Mouse (Mus musculus) telencephalon, adult 2 months (tissue): ENCODE measurements at regions not wholly inside any gene's neighbourhood (a gene's known extent, or its start where the extent isn't known, plus 50 kb on each side); places are given as distances from the start of the nearest gene placed in this dataset.

ENCODE experiments used
- DNase-seq: peaks from one replicate; pipeline ENCODE4 v3.0.0-alpha.2; 2011; ENCODE audit warnings: low read depth, low spot score

DNA sequence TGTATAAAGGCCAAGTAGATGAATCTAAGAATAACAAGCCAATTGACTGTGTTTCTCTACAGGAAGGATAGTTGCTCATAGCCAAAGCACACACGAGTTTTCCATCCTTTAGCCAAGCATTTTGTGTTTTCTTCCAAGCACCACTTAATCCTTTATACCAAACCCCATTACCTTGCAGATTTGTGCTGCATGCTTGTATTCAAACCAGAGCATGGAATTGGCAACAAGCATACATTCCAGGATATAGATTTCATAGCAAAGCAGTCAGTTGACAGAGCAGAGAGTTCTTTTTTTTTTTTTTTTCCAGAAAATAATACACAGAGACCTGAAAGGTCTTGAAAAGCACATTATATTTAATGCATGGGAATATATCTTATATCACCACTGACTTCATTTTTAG is 169.9 kb downstream of the Pom121l12 start:
- no peak for DNase-seq

GRCm38 (mm10) chr11:14769448-14770357 is 170.6 kb downstream of the Pom121l12 start:
- DNase-seq, result no peak

- no peak for DNase-seq
Observed at GRCm38 (mm10) chr11:14798314-14798713, 199.2 kb downstream of the Pom121l12 start.

DNA sequence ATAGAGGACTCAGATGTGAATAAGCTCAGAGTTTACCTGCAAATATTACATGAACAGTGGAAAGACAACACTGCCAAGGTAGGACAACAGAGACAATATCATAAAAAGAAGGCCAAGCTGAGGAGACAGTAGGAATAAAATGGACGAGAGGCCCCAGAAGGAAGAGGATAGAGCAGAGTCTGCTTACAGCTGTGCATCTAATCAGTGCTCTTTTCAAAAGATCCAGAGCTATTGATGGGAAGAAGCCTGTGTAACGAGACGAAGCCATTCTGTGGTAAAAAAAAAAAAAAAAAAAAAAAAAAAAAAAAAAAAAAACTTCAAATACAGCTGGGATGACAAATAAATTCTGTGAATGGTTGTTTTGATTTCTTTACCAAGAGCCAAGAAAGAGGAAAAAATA is 200.2 kb downstream of the Pom121l12 start:
- DNase-seq, result no peak

DNA sequence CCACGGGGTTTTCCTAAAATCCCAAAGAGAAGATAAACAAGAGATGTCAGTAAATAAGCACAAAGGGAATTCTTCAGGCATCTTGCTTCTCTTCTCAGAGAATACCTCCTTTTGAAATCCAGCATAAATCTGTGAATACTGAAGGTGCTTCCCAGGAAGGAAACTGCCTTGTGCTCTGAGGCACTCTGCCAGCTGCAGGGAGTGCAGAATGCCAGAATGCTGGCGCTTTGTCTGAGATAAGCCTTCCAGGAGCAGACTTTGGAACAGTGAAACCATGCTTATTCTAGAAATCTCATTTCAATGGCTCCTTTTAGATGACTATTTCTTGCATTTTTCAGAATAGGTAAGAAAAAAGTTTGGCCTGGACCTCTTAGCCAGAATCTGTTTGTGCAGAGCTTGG is 219.9 kb downstream of the Pom121l12 start:
- DNase-seq, result peak; percentile 29
